Mouse (Mus musculus) intestine, postnatal 0 days (tissue): ENCODE data around the gene Larp1. TPM values are rescaled to one million over a fixed set of nuclear protein-coding genes. Genes with fewer than 3 reads are reported as not detected.

Experiments
- ATAC-seq: fragments of 200-750 bp; cut with Nextera tagmentation; 2 replicates; pipeline ENCODE4 v1.8.0; 2017; ENCODE audit warnings: mild to moderate bottlenecking, moderate TSS enrichment, moderate library complexity
- H3K27ac ChIP-seq: fragments of 300-500 bp; sonication (generic); 2 replicates; pipeline ENCODE4 v1.5.1; 2014; ENCODE audit warnings: mild to moderate bottlenecking, low read depth, low read length, moderate library complexity
- H3K27me3 ChIP-seq: fragments of 300-500 bp; sonication (generic); replicated peaks from 2 replicates; pipeline ENCODE4 v1.6.1; 2014; ENCODE audit warnings: low read length, mixed read lengths; ENCODE audit not compliant: control insufficient read depth, insufficient read depth
- H3K36me3 ChIP-seq: fragments of 300-500 bp; sonication (generic); 2 replicates; pipeline ENCODE4 v1.6.1; 2014; ENCODE audit warnings: mild to moderate bottlenecking, moderate library complexity; ENCODE audit not compliant: control insufficient read depth, insufficient read depth
- H3K4me1 ChIP-seq: fragments of 300-500 bp; sonication (generic); replicated peaks from 2 replicates; pipeline ENCODE4 v1.6.1; 2014; ENCODE audit warnings: antibody characterized with exemption, low read length, mixed read lengths; ENCODE audit not compliant: control insufficient read depth, insufficient read depth
- H3K4me2 ChIP-seq: fragments of 300-500 bp; sonication (generic); replicated peaks from 2 replicates; pipeline ENCODE4 v1.6.1; 2014; ENCODE audit warnings: low read depth, mild to moderate bottlenecking, moderate library complexity
- H3K4me3 ChIP-seq: fragments of 300-500 bp; sonication (generic); 2 replicates; pipeline ENCODE4 v1.5.1; 2014; ENCODE audit warnings: low read depth, low read length
- H3K9ac ChIP-seq: fragments of 300-500 bp; sonication (generic); 2 replicates; pipeline ENCODE4 v1.6.1; 2014; ENCODE audit warnings: mild to moderate bottlenecking, low read depth, low read length
- H3K9me3 ChIP-seq: fragments of 300-500 bp; sonication (generic); 2 replicates; pipeline ENCODE4 v1.6.1; 2016; ENCODE audit warnings: mixed run types; ENCODE audit not compliant: control insufficient read depth
- CTCF ChIP-seq: sonication (generic); IDR thresholded peaks from 2 replicates; pipeline ENCODE4 v1.5.1; 2016; ENCODE audit warnings: low read depth, mild to moderate bottlenecking, control low read depth, antibody characterized with exemption, moderate library complexity
- WGBS: fragments of 180-500 bp; shearing (Covaris S2); extraction: QIAGEN DNeasy Blood & Tissue Kit; methylation state at CpG from one replicate; pipeline ENCODE4 v1.1.7; 2014; 5-methylcytosine and 5-hydroxymethylcytosine counted together
- polyA plus RNA-seq: library from polyadenylated mRNA; unstranded; fragments of >200 nt; fragmentation: Nextera tagmentation; extraction: Ambion mirVana; gene quantifications from 2 replicates; pipeline ENCODE4 v1.2.1, GENCODE M21; 2015

Gene Larp1
- polyA plus RNA-seq, 1 experiment from 2014 or later: 9.6 TPM

DNA sequence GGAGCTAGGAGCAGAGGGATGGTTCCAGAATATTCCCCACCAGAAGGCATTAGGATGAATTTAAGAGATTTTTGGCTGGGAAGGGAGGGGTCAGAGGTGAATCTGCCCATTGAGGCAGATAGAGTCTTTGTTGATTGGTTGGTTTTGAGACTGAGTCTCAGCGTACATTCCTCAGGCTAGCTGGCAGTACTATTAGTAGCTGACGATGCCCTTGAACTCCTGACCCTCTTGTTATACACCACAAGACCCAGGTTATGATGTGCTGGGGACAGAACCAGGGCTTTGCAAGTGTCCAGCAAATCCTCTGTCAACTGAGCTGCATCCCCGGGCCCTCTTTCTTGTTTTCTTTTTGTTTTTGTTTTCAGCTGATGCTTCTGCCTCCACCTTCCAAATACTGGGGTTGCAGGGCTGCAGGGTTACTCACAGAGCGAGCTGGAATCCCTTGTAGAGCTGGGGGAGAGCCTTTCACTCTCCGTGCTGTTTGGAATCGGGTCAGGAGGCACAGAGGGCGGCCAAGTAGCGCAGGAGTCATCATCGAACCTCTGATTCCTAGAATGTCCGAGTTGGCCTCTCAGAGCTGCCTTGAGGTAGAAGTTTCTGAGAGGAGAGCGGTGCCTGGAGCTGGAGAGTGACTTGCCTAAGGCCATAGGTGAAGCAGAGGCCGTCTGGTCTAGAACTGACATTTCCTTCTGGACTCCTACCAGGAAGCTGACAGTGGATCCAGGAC, 27.6 kb upstream of the Larp1 start:
- Histone ChIP-seq H3K36me3 (no peaks in the 10 kb centered on the region), H3K4me3 (no peak overlapping the region), H3K4me2 (no peak overlapping the region), H3K27ac (no peak overlapping the region), H3K27me3 (no peaks in the 10 kb centered on the region), H3K9me3 (no peaks in the 10 kb centered on the region), H3K9ac (no peak overlapping the region), H3K4me1 (0 out of 2 replicates have a peak, but pooled peaks cover 3% of the 10 kb centered on the region)
- no peak for TF ChIP-seq CTCF
- 89% methylated on average over 12 of the region's 12 CpGs for WGBS
- no peak for ATAC-seq

DNA sequence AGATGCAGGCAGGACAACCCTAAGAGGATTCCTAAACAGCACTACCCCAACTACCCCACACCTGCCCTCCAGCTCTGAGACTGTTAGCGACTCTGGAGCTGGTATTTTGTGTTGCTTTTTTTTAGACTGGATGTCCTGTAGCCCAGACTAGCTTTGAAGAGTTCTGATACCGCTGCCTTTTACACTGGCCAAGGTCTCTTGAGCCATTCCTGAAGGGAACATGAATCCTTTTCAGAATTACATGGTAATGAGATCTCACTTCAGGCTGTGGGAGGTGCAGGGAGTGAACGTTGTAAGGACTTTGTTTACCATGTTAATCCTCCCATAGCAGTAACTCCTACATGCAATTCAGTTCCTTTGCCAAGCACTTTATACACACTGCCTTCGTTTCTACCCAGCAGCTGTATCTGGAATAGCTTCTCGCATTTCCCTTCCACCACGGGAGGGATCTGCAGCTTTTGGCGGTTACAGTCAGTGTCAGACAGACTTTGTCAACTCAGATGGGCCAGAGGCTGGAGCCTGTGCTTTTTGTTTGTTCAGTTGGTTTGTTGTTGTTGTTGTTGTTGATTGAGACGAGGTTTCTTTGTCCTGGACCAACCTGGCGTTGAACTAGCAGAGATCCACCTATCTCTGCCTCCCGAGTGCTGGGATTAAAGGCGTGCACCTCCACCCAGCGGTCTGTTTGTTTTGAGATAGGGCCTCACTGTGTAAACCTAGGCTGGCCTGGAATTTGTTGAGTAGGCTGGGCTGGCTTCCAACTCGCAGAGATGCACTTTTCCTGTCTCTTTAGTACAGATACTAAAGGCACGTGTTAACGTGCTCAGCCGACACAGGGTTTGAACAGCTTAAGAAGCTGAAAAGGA, 25.2 kb upstream of the Larp1 start:
- Histone ChIP-seq H3K9me3 (no peaks in the 10 kb centered on the region), H3K27me3 (no peaks in the 10 kb centered on the region), H3K27ac (no peak overlapping the region), H3K36me3 (no peaks in the 10 kb centered on the region), H3K9ac (no peak overlapping the region), H3K4me2 (no peak overlapping the region), H3K4me1 (0 out of 2 replicates have a peak, but pooled peaks cover 3% of the 10 kb centered on the region), H3K4me3 (no peak overlapping the region)
- 0 out of 2 replicates have a peak, but pooled peaks have one; percentile 31 for ATAC-seq
- TF ChIP-seq CTCF: no peak; the same call in 1 of the 2 replicates
- 26% methylated on average over 16 of the region's 16 CpGs for WGBS

DNA sequence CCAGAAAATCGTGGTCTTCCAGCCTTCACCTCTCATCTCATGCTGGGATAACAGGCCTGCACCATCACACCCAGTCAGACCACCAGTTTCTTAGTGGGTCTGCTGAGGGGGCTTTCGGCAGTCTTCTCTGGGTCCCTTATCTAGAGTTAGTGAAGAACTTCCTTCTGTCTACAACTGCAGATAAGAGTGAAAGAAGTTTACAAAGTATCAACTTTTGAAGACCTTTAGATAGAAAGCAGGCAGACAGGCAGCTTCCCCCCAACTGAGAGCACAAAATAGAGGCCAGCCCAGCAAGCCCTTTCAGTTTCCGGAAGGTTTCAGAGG, 24.6 kb upstream of the Larp1 start:
- H3K4me1 ChIP-seq: 0 out of 2 replicates have a peak, but pooled peaks cover 3% of the 10 kb centered on the region
- H3K4me2 ChIP-seq: no peak overlapping the region
- H3K9ac ChIP-seq: no peak overlapping the region
- no peaks in the 10 kb centered on the region for H3K27me3 ChIP-seq
- H3K27ac ChIP-seq: no peak overlapping the region
- H3K9me3 ChIP-seq: no peaks in the 10 kb centered on the region
- ATAC-seq: no peak
- 31% methylated on average over 3 of the region's 3 CpGs for WGBS
- H3K4me3 ChIP-seq: no peak overlapping the region
- TF ChIP-seq CTCF: no peak
- H3K36me3 ChIP-seq: no peaks in the 10 kb centered on the region

DNA sequence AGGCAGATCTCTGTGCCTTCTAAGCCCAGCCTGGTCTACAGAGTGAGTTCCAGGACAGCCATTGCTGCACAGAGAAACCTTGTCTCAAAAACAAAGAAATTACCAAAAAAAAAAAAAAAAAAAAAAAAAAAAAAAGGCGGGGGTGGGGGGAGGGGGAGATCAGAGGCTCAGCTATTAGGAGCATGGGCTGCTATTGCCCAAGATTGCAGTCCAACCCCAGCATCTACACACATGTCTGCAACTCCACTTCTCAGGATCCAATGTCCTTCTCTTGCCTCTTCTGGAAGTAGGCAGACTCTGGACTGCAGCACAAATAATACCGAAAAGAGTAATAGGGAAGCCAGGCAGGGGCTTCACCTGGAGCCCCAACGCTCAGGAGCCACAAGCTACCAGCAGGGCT, 23.4 kb upstream of the Larp1 start:
- 85% methylated on average over 3 of the region's 3 CpGs for WGBS
- H3K36me3 ChIP-seq: no peaks in the 10 kb centered on the region
- no peak overlapping the region for H3K4me3 ChIP-seq
- no peak for ATAC-seq
- H3K4me1 ChIP-seq: 0 out of 2 replicates have a peak, but pooled peaks cover 3% of the 10 kb centered on the region
- H3K9me3 ChIP-seq: no peaks in the 10 kb centered on the region
- no peak overlapping the region for H3K4me2 ChIP-seq
- H3K27ac ChIP-seq: no peak overlapping the region
- H3K27me3 ChIP-seq: no peaks in the 10 kb centered on the region
- no peak for TF ChIP-seq CTCF
- H3K9ac ChIP-seq: no peak overlapping the region

DNA sequence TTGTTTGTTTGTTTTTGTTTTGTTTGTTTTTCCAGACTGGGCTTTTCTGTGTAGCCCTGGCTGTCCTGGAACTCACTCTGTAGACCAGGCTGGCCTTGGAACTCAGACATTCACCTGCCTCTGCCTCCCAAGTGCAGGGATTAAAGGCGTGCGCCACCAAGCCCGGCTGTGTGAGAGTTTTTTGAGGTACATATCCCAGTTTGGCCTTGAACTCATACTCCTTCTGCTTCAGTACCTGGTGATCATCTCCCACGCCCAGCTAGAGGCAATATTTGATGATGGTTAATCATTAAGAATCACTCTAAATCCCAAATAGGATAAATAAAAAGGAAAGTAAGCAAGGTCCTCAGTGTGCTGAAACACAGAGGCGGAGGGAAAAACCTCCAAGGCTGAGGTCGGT, 22.8 kb upstream of the Larp1 start:
- H3K4me2 ChIP-seq: peak overlapping the region; percentile 21; the same call in 1 of the 2 replicates
- TF ChIP-seq CTCF: no peak
- 0 out of 2 replicates have a peak, but pooled peaks cover 3% of the 10 kb centered on the region for H3K4me1 ChIP-seq
- no peaks in the 10 kb centered on the region for H3K36me3 ChIP-seq
- no peak overlapping the region for H3K27ac ChIP-seq
- 0 out of 2 replicates have a peak, but pooled peaks have one; percentile 41 for ATAC-seq
- no peak overlapping the region for H3K9ac ChIP-seq
- WGBS: 50% methylated on average over 6 of the region's 6 CpGs
- no peak overlapping the region for H3K4me3 ChIP-seq
- no peaks in the 10 kb centered on the region for H3K9me3 ChIP-seq
- no peaks in the 10 kb centered on the region for H3K27me3 ChIP-seq

DNA sequence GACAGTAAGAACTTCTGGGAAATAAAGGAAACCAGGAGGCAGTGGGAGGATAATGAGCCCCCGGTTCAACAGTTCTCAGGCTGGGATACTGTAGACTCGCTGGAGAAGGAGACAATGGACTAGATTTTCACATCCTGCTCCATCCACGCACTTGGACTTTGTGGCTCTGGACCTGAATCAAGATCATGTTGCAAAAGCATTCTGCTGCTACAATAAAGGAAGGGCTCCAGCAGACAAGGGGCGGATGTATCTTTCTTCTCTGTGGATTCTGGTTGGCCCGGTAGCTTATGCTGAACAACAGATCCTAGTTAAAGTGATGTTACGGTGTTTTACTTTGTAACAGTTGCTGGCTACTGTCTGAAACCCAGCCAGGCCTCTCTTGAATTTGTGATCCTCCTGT, 22.4 kb upstream of the Larp1 start:
- Histone ChIP-seq H3K9me3 (no peaks in the 10 kb centered on the region), H3K36me3 (no peaks in the 10 kb centered on the region), H3K4me2 (peak overlapping the region; percentile 21; the same call in 1 of the 2 replicates), H3K27ac (no peak overlapping the region), H3K4me1 (0 out of 2 replicates have a peak, but pooled peaks cover 3% of the 10 kb centered on the region), H3K27me3 (no peaks in the 10 kb centered on the region), H3K9ac (no peak overlapping the region), H3K4me3 (no peak overlapping the region)
- peak; percentile 59 for ATAC-seq
- WGBS: 45% methylated on average over 6 of the region's 6 CpGs
- TF ChIP-seq CTCF: no peak
